Mouse (Mus musculus): ENCODE results near the gene Cacnb3.

GRCm38 (mm10) chr15:98664042-98664907 is 33.6 kb downstream of the Cacnb3 start:
- peak; percentile 63 for TF ChIP-seq CTCF (IDR thresholded peaks at IDR 0.05)
- TF ChIP-seq EP300 (IDR thresholded peaks at IDR 0.05), result peak; percentile 28; the same call in 1 of the 2 replicates

Measured in lung, postnatal 0 days (tissue).